ENCODE assay signal across 12 mouse cellular contexts in the genomic region with DNA sequence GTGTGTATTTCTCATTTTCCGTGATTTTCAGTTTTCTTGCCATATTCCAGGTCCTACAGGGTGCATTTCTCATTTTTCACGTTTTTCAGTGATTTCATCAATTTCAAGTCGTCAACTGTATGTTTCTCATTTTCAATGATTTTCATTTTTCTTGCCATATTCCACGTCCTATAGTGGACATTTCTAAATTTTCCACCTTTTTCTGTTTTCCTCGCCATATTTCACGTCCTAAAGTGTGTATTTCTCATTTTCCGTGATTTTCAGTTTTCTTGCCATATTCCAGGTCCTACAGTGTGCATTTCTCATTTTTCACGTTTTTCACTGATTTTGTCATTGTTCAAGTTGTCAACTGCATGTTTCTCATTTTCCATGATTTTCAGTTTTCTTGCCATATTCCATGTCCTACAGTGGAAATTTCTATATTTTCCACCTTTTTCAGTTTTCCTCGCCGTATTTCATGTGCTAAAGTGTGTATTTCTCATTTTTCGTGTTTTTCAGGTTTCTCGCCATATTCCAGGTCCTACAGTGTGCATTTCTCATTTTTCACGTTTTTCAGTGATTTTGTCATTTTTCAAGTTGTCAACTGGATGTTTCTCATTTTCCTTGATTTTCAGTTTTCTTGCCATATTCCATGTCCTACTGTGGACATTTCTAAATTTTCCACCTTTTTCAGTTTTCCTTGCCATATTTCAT. TPM values are rescaled to one million over a fixed set of nuclear protein-coding genes. Genes with fewer than 3 reads are reported as not detected.
DNase-seq lines count a peak whose midpoint lies in the region.
"Not testable (repeated sequence)": the region's sequence is repeated elsewhere in the genome, so short reads cannot be mapped to it uniquely, and the experiment has no call there.
"Had no signal": no experiment of that assay in that cellular context is flagged by ENCODE, and none has a peak within 500 bp of the region (broad histone marks: within the 10 kb centered on the region; RNA-seq: fewer than 3 reads in every experiment).

No protein-coding gene starts in this region.

- H3K4me3 ChIP-seq in limb, embryonic 10.5 days = not testable (repeated sequence)

- not testable (repeated sequence) for H3K27me3 ChIP-seq in limb, embryonic 10.5 days (ENCODE audit: low read depth, poor library complexity, severe bottlenecking)

- H3K9me3 ChIP-seq in limb, embryonic 10.5 days (replicated peaks) = not testable (repeated sequence)

- not testable (repeated sequence) for H3K36me3 ChIP-seq in limb, embryonic 10.5 days

- 73% methylated on average over 11 of the region's 13 CpGs for WGBS in limb, embryonic 10.5 days

- H3K27ac ChIP-seq in limb, embryonic 10.5 days = not testable (repeated sequence)

- not testable (repeated sequence) for H3K4me1 ChIP-seq in limb, embryonic 10.5 days

- peak; percentile 65 to 94 for DNase-seq in adrenal gland, adult (ENCODE audit: inconsistent age in 2 of 2, low spot score in 1 of 2)
- peak; percentile 20 for DNase-seq in embryo, embryonic 11.5 days (ENCODE audit: low read depth, low spot score)
- peak; percentile 92 for DNase-seq in heart, adult 8-10 months (ENCODE audit: low spot score)
- DNase-seq in kidney, postnatal 14 days = peak; percentile 44
- DNase-seq in limb, embryonic 10.5 days (ENCODE audit: low spot score) = peak; percentile 9
- peak; percentile 70 to 82 for DNase-seq in monocyte, adult 2 months (ENCODE audit: low read depth in 1 of 2, low spot score in 2 of 2)
- DNase-seq in spleen, postnatal 36 days (ENCODE audit: low spot score in 2 of 2) = peak; percentile 84 to 89

RNA-seq across cellular contexts. Expression of gene Gm10718, which starts 0.9 kb away (rescaled TPM):
- total RNA-seq in heart, adult 8-10 months (2022) = 1 to 10 TPM in 3 of 4 experiments, under 1 TPM in 1; 0.50 to 1.4 (median 1.1) TPM
- not detected in 2 replicates for polyA plus RNA-seq in limb, embryonic 10.5 days (2016; fragmentation: Nextera tagmentation; extraction: Ambion mirVana)
- polyA plus RNA-seq: large intestine, adult 2 months; small intestine, adult 2 months had no signal

RNA-seq across cellular contexts. Expression of gene Gm10717, which starts 2.8 kb away (rescaled TPM):
- under 1 TPM in 1 of 4 experiments, not detected in 3; 0.57 TPM for total RNA-seq in heart, adult 8-10 months (2022)
- polyA plus RNA-seq in limb, embryonic 10.5 days (2016; fragmentation: Nextera tagmentation; extraction: Ambion mirVana) = not detected in 2 replicates
- polyA plus RNA-seq: large intestine, adult 2 months; small intestine, adult 2 months had no signal

RNA-seq across cellular contexts. Expression of gene Gm10719, which starts 5.3 kb away (rescaled TPM):
- under 1 TPM in 2 of 4 experiments, not detected in 2; 0.47 to 0.52 TPM for total RNA-seq in heart, adult 8-10 months (2022)
- polyA plus RNA-seq in limb, embryonic 10.5 days (2016; fragmentation: Nextera tagmentation; extraction: Ambion mirVana) = not detected in 2 replicates
- polyA plus RNA-seq: heart, embryonic 14.5 days; large intestine, adult 2 months; small intestine, adult 2 months had no signal

RNA-seq across cellular contexts. Expression of gene Gm10720, which starts 7.0 kb away (rescaled TPM):
- not detected for total RNA-seq in heart, adult 8-10 months (2022)
- polyA plus RNA-seq in limb, embryonic 10.5 days (2016; fragmentation: Nextera tagmentation; extraction: Ambion mirVana) = not detected in 2 replicates
- total RNA-seq: adrenal gland, postnatal 36 days had no signal
- polyA plus RNA-seq: heart, embryonic 14.5 days; large intestine, adult 2 months; midbrain, embryonic 12.5 days; small intestine, adult 2 months had no signal

RNA-seq across cellular contexts. Expression of gene Gm10721, which starts 9.5 kb away (rescaled TPM):
- total RNA-seq in heart, adult 8-10 months (2022) = under 1 TPM; 0.43 to 0.90 (median 0.58) TPM
- polyA plus RNA-seq in limb, embryonic 10.5 days (2016; fragmentation: Nextera tagmentation; extraction: Ambion mirVana) = not detected in 2 replicates
- polyA plus RNA-seq: heart, embryonic 14.5 days; large intestine, adult 2 months; midbrain, embryonic 12.5 days; small intestine, adult 2 months had no signal

Comparison
In these comparisons a context has a peak if more than half of its experiments do, and no peak if none do; other contexts are left out.
1. DNase-seq: peak in every context shown above with its lines; median percentile 92 in heart, adult 8-10 months; 86 in spleen, postnatal 36 days; 80 in adrenal gland, adult; 76 in monocyte, adult 2 months; 44 in kidney, postnatal 14 days; 20 in embryo, embryonic 11.5 days; 9 in limb, embryonic 10.5 days.